Mouse (Mus musculus) gastrocnemius, adult 8-10 months (tissue): ENCODE results near the gene Gdap1l1. TPM values are rescaled to one million over a fixed set of nuclear protein-coding genes. Genes with fewer than 3 reads are reported as not detected.
"Not testable (repeated sequence)": the region's sequence is repeated elsewhere in the genome, so short reads cannot be mapped to it uniquely, and the experiment has no call there.

ENCODE experiments used
- DNase-seq, 2 experiments: peaks; one replicate each; pipeline ENCODE4 v3.0.0; 2022; ENCODE audit warnings: low spot score in 2 of 2
- total RNA-seq, 4 experiments: library from RNA; stranded (reverse); gene quantifications; 2 replicates each; pipeline ENCODE4 v1.2.4; 2022

Gene Gdap1l1
- total RNA-seq, 4 experiments from 2014 or later = 0.13 TPM; not detected in 3

- DNase-seq = peak; percentile 12 to 29
These were observed 15.2 kb upstream of the Gdap1l1 start for GRCm38 (mm10) chr2:163422895-163423660.

- no peak for DNase-seq
These were observed 13.7 kb upstream of the Gdap1l1 start, which contains the start of gene Oser1 for GRCm38 (mm10) chr2:163424597-163424996. Oser1 (minus strand) TSS chr2:163424697.

- DNase-seq = no peak
These were observed 9.8 kb upstream of the Gdap1l1 start for GRCm38 (mm10) chr2:163428346-163429011.

DNA sequence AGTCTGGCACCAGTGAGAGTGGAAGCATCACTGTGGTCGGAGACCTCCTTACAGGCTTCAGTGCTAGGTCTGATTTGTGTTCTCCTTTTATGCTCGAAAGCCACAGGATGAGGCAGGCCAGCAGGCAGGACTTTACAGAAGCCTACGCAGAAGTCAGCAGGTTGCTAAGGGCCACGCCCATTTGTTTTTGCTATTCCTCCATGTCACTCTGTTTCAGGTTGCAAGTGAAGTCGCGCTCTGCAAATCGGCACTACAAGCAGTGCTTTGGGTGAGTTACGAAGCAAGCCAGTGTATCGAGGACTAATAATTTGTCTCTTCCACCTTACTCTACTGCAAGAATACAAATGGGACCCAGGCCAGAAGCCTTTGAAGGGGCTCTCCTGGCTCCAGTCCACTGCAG, 7.0 kb upstream of the Gdap1l1 start:
- DNase-seq = no peak

DNA sequence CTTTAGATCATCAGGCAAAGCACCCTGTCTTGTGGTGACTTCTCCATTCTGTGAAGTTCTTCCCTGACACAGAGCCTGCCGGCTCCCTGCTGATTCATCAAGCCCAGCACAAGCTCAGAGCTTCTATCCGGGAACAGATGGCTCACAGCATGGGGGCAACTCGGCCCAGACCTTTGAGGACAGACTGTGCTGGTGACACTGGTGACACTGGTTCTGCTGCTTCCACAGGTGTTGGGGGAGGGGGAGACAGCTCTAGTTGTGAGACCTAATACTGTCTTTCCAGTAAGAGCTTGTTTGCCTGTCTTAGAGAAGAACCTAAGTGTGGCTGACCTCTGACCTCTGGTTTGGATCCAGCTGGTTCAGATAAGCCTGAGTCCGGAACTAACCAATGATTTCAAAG, 4.3 kb upstream of the Gdap1l1 start:
- DNase-seq = no peak

- no peak for DNase-seq
These were observed 476 bp upstream of the Gdap1l1 start for GRCm38 (mm10) chr2:163437800-163438199.

GRCm38 (mm10) chr2:163438619-163439451, 559 bp downstream of the Gdap1l1 start:
- DNase-seq = no peak

DNA sequence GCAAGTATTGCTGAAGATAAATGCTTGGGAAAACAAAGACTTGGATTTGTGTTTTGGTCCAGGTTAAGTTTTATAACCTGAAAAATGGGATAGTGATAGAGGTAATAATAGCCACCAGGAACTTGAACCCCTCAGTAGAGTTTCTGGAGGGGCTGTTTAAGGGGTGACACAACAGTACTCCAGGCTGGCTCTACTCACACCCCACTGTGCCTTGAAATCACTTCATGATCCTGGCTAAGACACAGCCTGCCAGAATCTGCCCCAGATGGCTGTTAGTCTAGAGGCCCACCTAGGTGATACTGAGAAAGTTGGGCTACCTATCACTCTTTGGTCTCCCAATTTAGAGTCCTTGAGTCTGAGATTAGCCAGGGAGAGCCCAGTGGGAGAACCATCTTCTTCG, 1.2 kb downstream of the Gdap1l1 start:
- no peak for DNase-seq

GRCm38 (mm10) chr2:163443543-163443942, 5.3 kb downstream of the Gdap1l1 start:
- peak; percentile 64 to 85 for DNase-seq

- no peak for DNase-seq
These were observed 5.7 kb downstream of the Gdap1l1 start for GRCm38 (mm10) chr2:163444017-163444416.

- no peak for DNase-seq
These were observed 9.1 kb downstream of the Gdap1l1 start for GRCm38 (mm10) chr2:163447375-163447774.

DNA sequence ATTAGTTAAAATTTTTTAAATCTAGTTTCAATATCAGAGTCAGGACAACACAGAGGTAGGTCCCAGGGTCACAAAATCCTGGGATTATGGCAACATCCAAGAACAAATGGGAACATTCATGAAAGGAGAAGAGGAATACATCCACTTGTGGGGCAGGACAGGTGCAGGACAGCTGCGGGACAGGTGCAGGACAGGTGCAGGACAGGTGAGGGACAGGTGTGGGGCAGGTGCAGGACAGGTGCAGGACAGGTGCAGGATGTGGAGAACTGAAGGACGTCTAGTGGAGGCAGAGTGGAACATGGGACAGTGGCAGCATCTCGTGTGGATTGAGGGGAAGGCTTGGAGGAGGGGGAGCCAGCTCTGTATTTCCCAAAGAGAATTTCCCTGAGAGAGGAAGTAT, 11.0 kb downstream of the Gdap1l1 start:
- DNase-seq = no peak

DNA sequence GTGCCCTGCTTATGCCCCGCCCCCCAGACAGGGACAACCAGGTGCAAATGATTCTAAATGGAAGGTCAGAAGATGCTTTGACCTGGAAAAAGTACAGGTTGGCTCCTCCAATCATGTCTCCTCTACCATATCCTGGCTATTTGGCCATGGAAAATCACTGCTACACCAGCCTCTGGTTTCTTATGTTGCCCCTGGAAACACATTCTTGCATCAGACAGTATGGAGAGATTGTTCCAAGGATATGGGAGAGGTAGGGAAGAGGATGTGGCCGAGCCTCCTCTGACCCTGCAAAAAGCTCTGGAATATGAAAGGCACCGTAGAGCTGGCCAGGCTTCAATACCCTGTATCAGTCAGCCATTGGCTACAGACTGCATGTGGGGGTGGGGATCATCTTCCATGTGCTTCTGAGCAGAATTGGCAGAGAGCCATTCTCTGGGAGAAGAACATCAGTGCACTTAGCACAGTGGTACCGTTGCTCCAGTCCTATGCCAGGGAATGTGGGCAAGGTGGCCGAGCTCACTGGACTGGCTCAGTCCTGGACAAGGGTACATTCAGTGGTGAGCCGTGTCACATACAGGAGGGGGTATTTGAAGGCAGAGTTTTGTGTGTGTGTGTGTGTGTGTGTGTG, 12.5 kb downstream of the Gdap1l1 start:
- no peak for DNase-seq

GRCm38 (mm10) chr2:163452738-163453137, 14.5 kb downstream of the Gdap1l1 start:
- DNase-seq = no peak

DNA sequence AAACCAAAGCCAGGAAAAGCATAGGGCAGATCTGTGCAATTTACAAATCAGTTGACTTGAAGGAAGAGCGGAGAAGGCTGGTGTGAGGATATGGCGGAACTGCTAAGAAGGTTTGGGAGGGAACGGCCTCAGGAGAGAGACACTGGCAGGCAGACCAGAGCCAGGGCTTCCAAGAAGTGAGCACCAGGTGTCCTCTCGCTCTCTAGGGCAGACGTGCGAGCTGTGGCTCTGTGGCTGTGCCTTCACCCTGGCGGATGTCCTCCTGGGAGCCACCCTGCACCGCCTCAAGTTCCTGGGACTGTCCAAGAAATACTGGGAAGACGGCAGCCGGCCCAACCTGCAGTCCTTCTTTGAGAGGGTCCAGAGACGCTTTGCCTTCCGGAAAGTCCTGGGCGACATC, 15.1 kb downstream of the Gdap1l1 start:
- no peak for DNase-seq

DNA sequence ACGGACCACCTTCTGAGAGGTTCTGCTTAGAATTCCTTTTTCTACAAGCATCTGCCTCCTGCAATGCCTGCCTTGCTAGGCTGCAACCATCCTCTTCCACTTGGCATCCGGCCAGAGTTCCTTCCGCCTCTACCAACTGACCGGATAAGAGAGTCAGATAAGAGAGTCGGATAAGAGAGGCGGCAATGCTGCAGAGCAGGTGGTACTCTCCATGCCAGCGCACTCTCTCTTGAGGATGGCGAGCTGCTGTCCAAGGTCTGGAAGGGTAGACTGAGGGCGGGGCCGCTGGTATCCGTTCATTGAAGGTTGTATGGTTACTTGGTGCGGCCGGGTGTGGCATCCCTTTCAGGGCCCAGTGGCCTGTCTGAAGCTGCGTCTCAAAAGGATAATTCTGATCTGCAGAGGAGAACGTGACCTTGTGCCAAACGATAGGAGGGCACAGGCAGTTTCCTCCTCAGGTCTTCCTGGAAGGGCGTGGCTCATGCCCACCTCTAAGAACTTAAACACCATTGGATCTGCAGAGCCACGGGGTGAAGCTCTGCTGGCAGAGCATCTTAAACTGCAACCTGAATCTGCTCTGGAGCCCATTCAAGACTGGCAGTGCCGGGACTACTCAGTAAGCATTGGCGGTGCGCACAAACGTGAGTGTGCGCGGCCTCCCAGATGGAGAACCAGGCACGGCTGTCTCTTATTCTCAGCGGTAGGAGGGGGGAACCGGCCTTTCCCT, 20.4 kb downstream of the Gdap1l1 start:
- DNase-seq = peak; percentile 32 to 60

GRCm38 (mm10) chr2:163459380-163459779, 21.1 kb downstream of the Gdap1l1 start:
- peak; percentile 31 to 67 for DNase-seq

- DNase-seq = no peak
These were observed 22.3 kb downstream of the Gdap1l1 start for GRCm38 (mm10) chr2:163460622-163461021.

DNA sequence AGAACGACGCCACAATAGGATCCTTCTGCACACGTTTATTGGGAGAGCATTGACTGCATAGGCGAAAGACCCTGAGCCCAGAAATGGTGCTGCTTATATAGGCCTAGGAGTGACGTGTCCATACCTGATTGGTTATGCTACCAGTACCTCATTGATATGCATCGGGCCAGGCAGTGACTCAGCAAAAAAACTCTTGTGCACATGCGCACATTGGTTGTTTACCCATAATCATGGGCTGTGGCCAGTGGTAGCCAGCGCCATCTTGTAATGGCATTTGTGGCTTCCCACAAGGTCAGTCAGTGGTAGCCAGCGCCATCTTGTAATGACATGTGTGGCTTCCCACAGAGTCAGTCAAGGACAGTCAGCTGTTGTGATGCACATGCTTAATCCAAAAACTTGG, 23.0 kb downstream of the Gdap1l1 start:
- not testable (repeated sequence) for DNase-seq

GRCm38 (mm10) chr2:163462386-163462785, 24.1 kb downstream of the Gdap1l1 start:
- DNase-seq = no peak

- DNase-seq = no peak
These were observed 24.5 kb downstream of the Gdap1l1 start for GRCm38 (mm10) chr2:163462801-163463200.
